Mouse (Mus musculus) embryonic facial prominence, embryonic 15.5 days (tissue): Measurements from ENCODE around the gene Rps10. TPM values are rescaled to one million over a fixed set of nuclear protein-coding genes. Genes with fewer than 3 reads are reported as not detected.

Experiments used
- ATAC-seq: fragments of 200-750 bp; cut with Nextera tagmentation; 2 replicates; pipeline ENCODE4 v1.8.0; 2017; ENCODE audit warnings: low read depth, moderate TSS enrichment; ENCODE audit not compliant: insufficient number of reproducible peaks, low FRiP score, low TSS enrichment
- H3K27ac ChIP-seq: fragments of 300-500 bp; sonication (generic); replicated peaks from 2 replicates; pipeline ENCODE4 v1.5.1; 2015; ENCODE audit warnings: mild to moderate bottlenecking, inconsistent platforms
- H3K27me3 ChIP-seq: fragments of 300-500 bp; sonication (generic); 2 replicates; pipeline ENCODE4 v1.6.1; 2015; ENCODE audit warnings: inconsistent platforms
- H3K36me3 ChIP-seq: fragments of 300-500 bp; sonication (generic); 2 replicates; pipeline ENCODE4 v1.6.1; 2015; ENCODE audit warnings: mild to moderate bottlenecking, inconsistent platforms
- H3K4me1 ChIP-seq: fragments of 300-500 bp; sonication (generic); 2 replicates; pipeline ENCODE4 v1.6.1; 2015; ENCODE audit warnings: inconsistent platforms
- H3K4me2 ChIP-seq: fragments of 300-500 bp; sonication (generic); replicated peaks from 2 replicates; pipeline ENCODE4 v1.6.1; 2015; ENCODE audit warnings: mild to moderate bottlenecking, inconsistent platforms
- H3K4me3 ChIP-seq: fragments of 300-500 bp; sonication (generic); replicated peaks from 2 replicates; pipeline ENCODE4 v1.5.1; 2015; ENCODE audit warnings: mild to moderate bottlenecking, inconsistent platforms
- H3K9ac ChIP-seq: fragments of 300-500 bp; sonication (generic); 2 replicates; pipeline ENCODE4 v1.6.1; 2015; ENCODE audit warnings: inconsistent platforms
- H3K9me3 ChIP-seq: fragments of 300-500 bp; sonication (generic); replicated peaks from 2 replicates; pipeline ENCODE4 v1.6.1; 2016; ENCODE audit warnings: inconsistent platforms
- WGBS: fragments of 180-500 bp; shearing (Covaris S2); methylation state at CpG from one replicate; pipeline ENCODE4 v1.1.7; 2015; 5-methylcytosine and 5-hydroxymethylcytosine counted together
- polyA plus RNA-seq: library from polyadenylated mRNA; unstranded; fragments of >200 nt; fragmentation: Nextera tagmentation; extraction: Ambion mirVana; gene quantifications from 2 replicates; pipeline ENCODE4 v1.2.1, GENCODE M21; 2015

Rps10 gene
- polyA plus RNA-seq, 1 experiment from 2014 or later, result 989 TPM

DNA sequence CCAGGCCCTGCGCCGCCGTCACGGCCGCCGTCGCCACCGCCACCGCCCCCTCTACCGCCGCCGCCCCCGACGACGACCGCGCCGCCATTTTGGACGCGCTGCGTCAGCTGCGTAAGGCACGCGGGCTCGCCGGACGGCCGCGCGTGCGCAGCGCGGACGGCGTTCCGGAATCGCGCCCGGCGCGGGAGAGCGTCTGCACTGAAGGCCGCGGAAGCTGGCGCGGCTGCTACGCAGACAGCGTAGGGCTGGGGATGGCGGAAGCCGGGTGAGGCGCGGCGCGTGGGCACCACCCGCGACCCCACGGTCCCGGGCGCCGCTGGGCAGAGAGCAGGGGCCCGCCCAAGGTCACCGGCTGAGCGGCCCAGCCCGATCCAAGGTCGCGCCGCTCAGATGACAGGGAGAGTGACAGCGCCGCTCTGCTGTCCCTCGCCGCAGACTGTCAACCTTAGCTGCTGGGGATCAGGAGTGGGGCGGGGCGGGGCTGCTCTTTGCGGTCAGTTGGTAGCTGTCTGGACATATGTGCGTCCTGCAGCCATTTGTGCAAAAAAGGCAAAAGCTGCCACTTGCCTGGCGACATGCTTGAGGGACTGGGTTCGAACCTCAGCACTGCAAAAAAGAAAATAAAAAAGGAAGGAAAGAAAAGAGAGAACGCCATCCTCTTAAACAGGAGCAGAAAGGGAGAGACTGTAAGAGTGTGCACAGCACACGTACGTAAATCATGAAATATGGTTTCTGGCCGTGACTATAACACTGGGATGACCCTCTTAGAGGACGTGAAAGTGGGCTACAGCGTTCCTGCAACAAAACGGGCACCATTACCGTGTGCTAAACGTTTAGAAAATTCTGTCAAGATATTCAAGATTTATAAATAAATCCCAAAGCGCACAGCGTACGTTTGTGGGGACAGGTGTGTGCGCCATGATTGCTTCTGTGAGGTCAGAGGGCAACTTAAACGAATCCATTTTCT, 12.8 kb downstream of the Rps10 start, which contains the start of gene Nudt3:
Gene Nudt3, minus strand, starts transcription at position 136 of the 967 bp plus-strand sequence.
- Histone ChIP-seq H3K4me2 (peak within 1 kb of the TSS; percentile 72), H3K4me1 (peaks cover 43% of the 10 kb centered on the region)

DNA sequence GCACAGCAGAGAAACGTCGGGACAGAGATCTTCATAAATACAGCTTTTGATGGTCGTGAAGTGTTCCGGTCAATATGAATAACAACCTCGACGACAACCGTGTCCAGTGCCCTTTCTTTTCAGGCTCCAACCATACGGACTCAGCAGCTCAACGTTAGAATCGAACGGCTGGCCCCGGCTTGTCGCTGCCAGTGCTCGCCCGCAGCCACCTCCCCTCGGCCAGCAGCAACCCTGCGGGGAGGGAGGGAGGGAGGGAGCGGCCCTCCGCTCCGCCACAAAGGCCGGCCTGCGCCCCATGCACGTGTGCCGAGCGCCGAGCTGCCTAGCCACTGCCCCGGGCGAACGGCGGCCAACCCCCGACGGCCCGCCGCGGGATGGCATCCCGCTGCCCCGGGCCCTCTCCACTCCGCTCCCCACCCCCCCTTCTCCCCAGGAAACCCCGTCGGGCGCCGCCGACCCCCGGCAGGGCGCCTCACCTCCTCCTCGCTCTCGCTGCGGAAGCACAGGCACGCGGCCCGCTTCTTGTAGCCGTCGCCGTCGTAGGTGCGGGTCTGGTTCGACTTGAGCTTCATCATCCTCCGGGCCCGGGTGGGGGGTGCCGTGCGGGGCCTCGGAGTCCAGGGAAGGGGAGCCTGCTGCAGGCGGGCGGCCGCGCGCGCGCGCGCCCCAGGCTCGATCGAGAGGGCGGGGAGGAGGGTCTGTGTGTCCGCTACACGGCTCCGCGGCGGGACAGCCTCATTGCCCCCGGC, 13.7 kb downstream of the Rps10 start:
- H3K4me3 ChIP-seq, result peak overlapping the region; percentile 89
- no peaks in the 10 kb centered on the region for H3K9me3 ChIP-seq
- ATAC-seq, result peak; percentile 44
- H3K27ac ChIP-seq, result peak overlapping the region; percentile 90
- H3K4me1 ChIP-seq, result peaks cover 43% of the 10 kb centered on the region
- peaks cover 1% of the 10 kb centered on the region for H3K36me3 ChIP-seq
- under 1% methylated on average over 75 of the region's 80 CpGs for WGBS
- peak overlapping the region; percentile 92 for H3K9ac ChIP-seq
- no peaks in the 10 kb centered on the region for H3K27me3 ChIP-seq
- peak overlapping the region; percentile 72 for H3K4me2 ChIP-seq

More for the DNA sequence above, 12.8 kb downstream of the Rps10 start, which contains the start of gene Nudt3:
- no peaks in the 10 kb centered on the region for H3K27me3 ChIP-seq
- H3K9ac ChIP-seq, result peak within 1 kb of the TSS; percentile 92
- H3K4me3 ChIP-seq, result peak within 1 kb of the TSS; percentile 89
- WGBS, result 7% methylated on average over 91 of the region's 91 CpGs
- no peaks in the 10 kb centered on the region for H3K36me3 ChIP-seq
- peak within 1 kb of the TSS; percentile 90 for H3K27ac ChIP-seq
- H3K9me3 ChIP-seq, result no peaks in the 10 kb centered on the region
- peak; percentile 90 for ATAC-seq

DNA sequence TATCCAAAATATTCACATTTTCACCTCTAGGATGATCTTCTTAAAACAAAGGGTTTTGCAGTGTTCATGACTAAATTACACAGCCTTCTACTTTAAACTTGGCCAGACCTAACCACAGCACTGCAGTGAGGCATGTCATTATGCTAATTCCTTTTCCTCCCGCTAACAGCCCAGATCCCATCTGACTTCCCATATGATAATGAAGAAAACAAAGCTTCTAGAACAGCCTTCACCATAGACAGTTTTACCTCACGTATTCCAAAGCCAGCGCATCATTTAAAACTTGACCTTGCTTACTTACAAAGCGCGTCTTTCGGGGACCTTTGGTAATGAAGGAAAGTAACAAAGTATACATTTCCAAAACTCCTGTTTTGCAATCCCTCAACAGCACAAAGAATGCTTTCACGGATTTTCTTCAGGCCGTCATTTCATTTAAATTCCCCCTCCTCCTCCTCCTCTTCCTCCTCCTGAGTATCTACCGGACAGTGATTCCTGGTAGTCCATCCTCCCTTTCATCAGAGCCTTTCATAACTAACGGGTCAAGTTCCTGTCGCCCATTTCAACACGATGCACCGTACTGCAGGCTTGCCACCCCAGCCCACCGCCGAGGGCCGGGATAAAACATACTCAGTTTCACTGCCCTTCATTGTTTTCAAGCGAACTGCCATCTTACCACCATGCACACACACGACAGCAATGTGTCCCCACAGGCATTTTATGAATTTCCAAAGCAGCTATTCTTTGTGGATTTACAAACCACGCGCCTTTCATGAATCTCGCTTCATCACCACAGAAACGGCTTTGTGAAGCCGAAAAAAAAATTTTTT, 14.6 kb downstream of the Rps10 start:
- peaks cover 9% of the 10 kb centered on the region for H3K36me3 ChIP-seq
- H3K9ac ChIP-seq, result peak overlapping the region; percentile 92
- ATAC-seq, result no peak
- WGBS, result under 1% methylated on average over 23 of the region's 23 CpGs
- H3K9me3 ChIP-seq, result no peaks in the 10 kb centered on the region
- H3K4me3 ChIP-seq, result peak overlapping the region; percentile 89
- H3K27me3 ChIP-seq, result no peaks in the 10 kb centered on the region
- H3K4me1 ChIP-seq, result peaks cover 42% of the 10 kb centered on the region
- H3K27ac ChIP-seq, result peak overlapping the region; percentile 90
- H3K4me2 ChIP-seq, result peak overlapping the region; percentile 72

DNA sequence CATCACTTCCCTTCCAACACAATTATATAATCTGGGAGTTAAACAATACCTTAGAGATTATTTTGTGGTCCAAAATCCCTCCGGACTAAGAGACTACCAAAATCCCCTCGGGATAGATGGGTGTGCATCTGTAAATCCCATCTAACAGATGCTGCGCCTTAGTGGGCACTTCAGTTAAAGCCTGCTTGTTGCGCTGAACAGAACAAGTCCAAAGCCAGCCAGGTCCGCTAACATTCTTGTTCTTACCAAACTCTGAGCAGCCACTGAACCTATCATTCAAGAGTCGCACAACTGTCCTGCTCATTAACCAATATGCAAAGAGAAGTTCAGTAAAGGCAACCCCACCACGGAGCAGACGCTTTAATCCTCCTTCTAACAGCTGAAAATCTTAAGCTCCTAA, 15.3 kb downstream of the Rps10 start:
- 18% methylated on average over 8 of the region's 8 CpGs for WGBS
- peak overlapping the region; percentile 53 for H3K27ac ChIP-seq
- peak overlapping the region; percentile 89 for H3K4me3 ChIP-seq

DNA sequence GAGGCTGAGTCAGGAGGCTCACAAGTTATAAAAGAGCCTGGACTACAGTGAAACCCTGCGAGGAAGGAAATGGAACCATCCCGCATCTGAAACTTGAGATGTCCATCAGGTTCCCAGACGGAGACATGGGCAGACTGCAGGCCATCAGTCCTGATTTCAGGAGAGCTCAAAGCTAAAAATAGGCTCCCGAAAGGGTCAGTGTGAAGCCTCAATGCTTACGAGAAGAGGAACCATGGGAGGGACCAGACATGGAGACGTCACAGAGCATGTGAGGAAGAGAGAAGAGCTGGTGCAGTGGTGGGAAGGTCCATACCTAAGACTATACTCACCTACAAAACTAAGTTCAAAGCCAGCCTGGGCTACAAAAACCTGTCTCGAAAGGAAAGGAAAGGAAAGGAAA, 21.1 kb downstream of the Rps10 start:
- Histone ChIP-seq H3K9me3 (no peaks in the 10 kb centered on the region), H3K4me1 (peaks cover 32% of the 10 kb centered on the region), H3K27ac (no peak overlapping the region), H3K4me2 (no peak overlapping the region), H3K4me3 (no peak overlapping the region), H3K36me3 (peaks cover 14% of the 10 kb centered on the region), H3K27me3 (no peaks in the 10 kb centered on the region), H3K9ac (no peak overlapping the region)
- ATAC-seq, result no peak
- 69% methylated on average over 7 of the region's 7 CpGs for WGBS

More for the DNA sequence above, 15.3 kb downstream of the Rps10 start:
- Histone ChIP-seq H3K27me3 (no peaks in the 10 kb centered on the region), H3K9me3 (no peaks in the 10 kb centered on the region), H3K36me3 (peaks cover 14% of the 10 kb centered on the region), H3K4me2 (peak overlapping the region; percentile 72), H3K4me1 (peaks cover 37% of the 10 kb centered on the region), H3K9ac (peak overlapping the region; percentile 92; the same call in 1 of the 2 replicates)
- ATAC-seq, result no peak

DNA sequence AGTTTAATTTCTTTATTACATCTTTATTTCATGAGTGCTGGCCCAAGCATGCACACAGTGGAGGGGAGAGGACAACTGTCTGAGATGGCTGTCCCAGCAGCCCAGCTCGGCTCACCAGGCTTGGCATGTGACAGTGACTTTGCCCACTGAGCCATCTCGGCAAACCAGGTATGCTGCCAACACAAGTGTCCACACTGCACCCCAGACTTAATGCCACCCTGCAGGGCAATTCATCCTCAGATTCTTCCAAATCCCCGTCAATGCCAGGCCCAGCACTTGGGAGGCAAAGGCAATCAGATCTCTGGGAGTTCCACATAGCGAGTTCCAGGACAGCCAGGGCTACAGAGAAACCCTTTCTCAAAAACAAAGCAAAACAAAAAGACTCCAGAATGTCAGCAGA, 23.5 kb downstream of the Rps10 start:
- Histone ChIP-seq H3K9ac (no peak overlapping the region), H3K27me3 (no peaks in the 10 kb centered on the region), H3K4me3 (no peak overlapping the region), H3K36me3 (peaks cover 14% of the 10 kb centered on the region), H3K4me1 (peaks cover 31% of the 10 kb centered on the region), H3K9me3 (no peaks in the 10 kb centered on the region), H3K27ac (no peak overlapping the region), H3K4me2 (no peak overlapping the region)
- 82% methylated on average over 4 of the region's 4 CpGs for WGBS
- ATAC-seq, result no peak

DNA sequence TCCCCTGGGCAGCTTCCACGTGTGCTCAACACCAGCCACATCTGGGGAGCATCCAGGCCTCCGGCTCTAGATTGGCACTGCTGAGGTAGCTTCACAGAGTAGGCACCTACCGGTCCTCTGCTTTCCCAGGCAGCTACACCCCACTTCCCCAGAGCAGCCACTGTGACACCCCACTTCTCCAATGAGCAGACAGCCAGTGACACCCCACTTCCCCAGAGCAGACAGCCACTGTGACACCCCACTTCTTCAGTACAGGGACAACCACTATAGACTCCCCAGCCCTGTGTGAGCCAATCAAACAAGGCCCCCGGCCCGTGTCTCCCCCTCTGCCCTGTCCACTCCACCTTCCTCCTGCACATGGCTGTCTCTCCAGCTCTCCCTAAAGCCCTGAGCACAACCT, 24.5 kb downstream of the Rps10 start:
- Histone ChIP-seq H3K4me1 (peaks cover 31% of the 10 kb centered on the region), H3K4me3 (no peak overlapping the region), H3K9ac (no peak overlapping the region), H3K27ac (no peak overlapping the region), H3K9me3 (no peaks in the 10 kb centered on the region), H3K27me3 (no peaks in the 10 kb centered on the region), H3K4me2 (no peak overlapping the region), H3K36me3 (peaks cover 6% of the 10 kb centered on the region)
- no peak for ATAC-seq
- 70% methylated on average over 5 of the region's 5 CpGs for WGBS

DNA sequence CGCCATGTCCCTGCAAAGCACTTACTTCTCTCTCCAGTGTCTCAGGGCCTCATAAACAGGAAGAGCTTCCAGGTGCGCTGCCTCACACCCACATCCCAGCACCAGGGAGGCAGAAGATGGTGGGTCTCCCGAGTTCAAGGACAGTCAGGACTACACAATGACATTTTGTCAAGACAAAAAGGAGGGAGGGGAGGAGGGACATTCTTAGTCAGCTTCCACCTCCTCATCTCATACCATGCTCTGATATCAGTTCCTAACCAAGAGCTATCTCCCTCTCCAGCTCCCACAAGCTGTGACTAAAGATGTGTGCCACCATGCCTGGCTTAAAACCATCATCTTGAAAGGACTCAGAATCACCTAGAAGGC, 25.0 kb downstream of the Rps10 start:
- Histone ChIP-seq H3K9me3 (no peaks in the 10 kb centered on the region), H3K4me3 (no peak overlapping the region), H3K36me3 (0 out of 2 replicates have a peak, but pooled peaks cover under 1% of the 10 kb centered on the region), H3K9ac (no peak overlapping the region), H3K27me3 (no peaks in the 10 kb centered on the region), H3K4me1 (peaks cover 31% of the 10 kb centered on the region), H3K4me2 (no peak overlapping the region), H3K27ac (peak overlapping the region; percentile 34; the same call in 1 of the 2 replicates)
- 65% methylated on average over 3 of the region's 3 CpGs for WGBS
- no peak for ATAC-seq

DNA sequence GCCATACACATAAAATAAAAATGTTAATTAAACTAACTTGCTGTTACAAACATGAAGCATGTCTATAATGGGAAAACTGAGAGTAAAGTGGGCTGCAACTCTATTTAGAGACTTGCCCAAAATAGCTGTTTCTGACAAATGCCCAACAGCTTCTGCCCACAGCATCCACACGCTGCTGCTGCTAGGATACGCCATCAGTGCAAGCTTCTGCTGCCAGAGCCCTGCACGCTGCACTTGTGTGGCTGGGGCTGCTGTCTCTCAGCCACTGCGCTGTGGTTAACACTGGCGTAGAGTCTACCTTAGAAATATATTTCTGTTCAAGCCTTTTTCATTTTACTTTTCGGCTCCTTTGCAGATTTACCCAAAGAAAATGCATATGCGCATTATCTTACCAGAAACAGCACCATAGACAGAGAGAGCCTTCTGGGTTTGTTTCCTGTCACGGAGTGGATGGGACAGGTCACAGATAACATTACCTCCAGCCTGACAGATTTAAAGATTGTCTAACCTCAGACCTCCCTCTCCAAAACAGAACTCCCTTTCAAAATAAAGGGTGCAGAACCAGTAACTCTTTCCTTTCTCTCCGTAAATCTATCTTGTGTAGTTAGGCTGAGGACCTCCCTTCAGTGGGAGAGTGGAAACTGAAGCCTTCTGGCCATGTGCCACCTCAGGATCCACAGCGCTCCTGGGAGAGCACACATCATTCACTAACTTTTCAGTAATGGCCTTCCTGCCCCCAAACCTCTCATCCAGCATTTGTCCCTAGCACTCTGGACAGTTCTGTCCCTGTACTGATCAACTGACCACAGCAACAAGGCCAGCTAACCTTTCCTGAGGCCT, 25.6 kb downstream of the Rps10 start:
- H3K27ac ChIP-seq, result peak overlapping the region; percentile 34; the same call in 1 of the 2 replicates
- peaks cover 35% of the 10 kb centered on the region for H3K4me1 ChIP-seq
- H3K4me3 ChIP-seq, result no peak overlapping the region
- H3K9ac ChIP-seq, result no peak overlapping the region
- ATAC-seq, result no peak
- H3K4me2 ChIP-seq, result no peak overlapping the region
- 76% methylated on average over 10 of the region's 10 CpGs for WGBS
- H3K27me3 ChIP-seq, result no peaks in the 10 kb centered on the region
- H3K36me3 ChIP-seq, result no peaks in the 10 kb centered on the region
- no peaks in the 10 kb centered on the region for H3K9me3 ChIP-seq

DNA sequence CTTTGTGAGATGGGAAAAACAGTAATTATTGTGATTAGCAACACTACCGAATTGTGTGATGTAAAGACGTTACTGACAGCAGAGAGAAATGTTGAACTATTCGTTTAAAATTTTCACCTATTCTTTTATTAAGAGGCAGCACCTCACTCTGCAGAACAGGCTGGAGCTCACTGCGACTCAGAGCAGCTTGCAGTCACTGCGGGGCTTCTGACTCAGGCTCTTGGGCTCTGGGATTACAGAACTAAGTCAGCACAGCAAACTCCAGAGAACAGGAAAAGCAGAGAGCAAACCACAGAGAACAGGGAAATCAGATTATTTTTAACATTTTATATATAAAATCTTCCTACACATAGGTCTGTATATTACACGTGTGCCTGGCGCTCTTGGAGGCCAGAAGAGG, 26.9 kb downstream of the Rps10 start:
- no peak for ATAC-seq
- Histone ChIP-seq H3K4me1 (peaks cover 35% of the 10 kb centered on the region), H3K9me3 (no peaks in the 10 kb centered on the region), H3K36me3 (no peaks in the 10 kb centered on the region), H3K9ac (no peak overlapping the region), H3K27ac (no peak overlapping the region), H3K4me2 (no peak overlapping the region), H3K4me3 (no peak overlapping the region), H3K27me3 (no peaks in the 10 kb centered on the region)
- WGBS, result 80% methylated on average over 7 of the region's 7 CpGs
